Mouse (Mus musculus): ENCODE data around the gene Rilp. TPM values are rescaled to one million over a fixed set of nuclear protein-coding genes. Genes with fewer than 3 reads are reported as not detected.

Rilp gene
- 5.7 and 7.0 TPM in 2 replicates for total RNA-seq (2014; rRNA removed)
- 6.9 and 7.5 TPM in 2 replicates for polyA plus RNA-seq (2015; fragmentation: Nextera tagmentation; extraction: Ambion mirVana)

DNA sequence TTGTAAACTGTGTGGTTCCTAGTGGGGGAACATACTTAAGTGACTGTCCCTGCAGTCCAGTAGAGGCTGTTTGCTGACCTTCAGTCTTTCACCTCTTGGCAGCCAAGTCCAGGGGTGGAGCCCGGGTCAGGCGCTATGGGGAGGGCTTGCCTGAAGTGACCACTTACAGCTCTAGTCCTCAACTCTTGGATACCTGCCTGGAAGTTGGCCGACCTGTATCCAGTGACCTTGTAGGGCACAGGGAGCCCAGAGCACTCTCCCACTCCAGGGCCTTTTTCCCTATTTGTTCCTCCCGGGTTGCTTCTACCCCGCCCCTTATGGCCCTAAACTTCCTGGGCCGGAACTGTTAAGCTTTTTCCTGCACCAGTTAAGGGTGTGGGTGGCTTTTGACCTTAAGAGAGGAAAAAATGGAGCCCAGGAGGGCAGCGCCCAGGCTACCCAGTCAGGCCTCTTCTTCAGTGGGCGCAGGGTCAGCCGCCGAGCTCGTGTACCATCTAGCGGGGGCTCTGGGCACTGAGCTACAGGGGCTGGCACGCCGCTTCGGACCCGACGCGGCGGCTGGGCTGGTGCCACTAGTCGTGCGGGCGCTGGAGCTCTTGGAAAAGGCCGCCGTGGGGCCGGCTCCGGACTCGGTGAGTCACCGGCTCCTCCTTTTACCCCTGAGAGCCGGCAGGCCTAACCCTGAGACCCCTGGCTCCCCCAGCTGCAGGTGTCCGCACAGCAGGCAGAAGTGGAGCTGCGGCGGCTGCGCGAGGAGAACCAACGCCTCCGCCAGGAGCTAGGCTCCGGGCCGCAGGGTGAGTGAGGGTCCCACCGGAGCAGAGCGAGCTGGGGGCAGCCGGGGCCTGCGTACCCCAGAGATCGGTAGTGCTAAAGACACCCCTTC is at the start of gene Rilp:
TSS of gene Rilp (plus strand) at position 354 of the 886 bp plus-strand sequence.
- Histone ChIP-seq H3K4me3 (ENCODE audit: low read depth, low read length) (peak within 1 kb of the TSS; percentile 48), H3K4me1 (ENCODE audit: insufficient read depth, low read length) (peaks cover 5% of the 10 kb centered on the region; the same call in 1 of the 2 replicates), H3K27ac (ENCODE audit: low read depth, low read length) (peak within 1 kb of the TSS; percentile 83), H3K9ac (replicated peaks; ENCODE audit: low read length, poor library complexity, severe bottlenecking) (peak within 1 kb of the TSS; percentile 65), H3K4me2 (ENCODE audit: low read depth, low read length, poor library complexity, severe bottlenecking) (peak within 1 kb of the TSS; percentile 92), H3K27me3 (ENCODE audit: insufficient read depth, low read length) (no peaks in the 10 kb centered on the region), H3K9me3 (ENCODE audit: low read length) (no peaks in the 10 kb centered on the region), H3K36me3 (ENCODE audit: insufficient read depth, low read length) (peaks cover 36% of the 10 kb centered on the region)
- peak; percentile 79 for ATAC-seq (ENCODE audit: low FRiP score)
- WGBS = 3% methylated on average over 43 of the region's 43 CpGs
- peak; percentile 57 for TF ChIP-seq CTCF (IDR thresholded peaks at IDR 0.05)
- peak; percentile 80 for DNase-seq (ENCODE audit: low spot score)

DNA sequence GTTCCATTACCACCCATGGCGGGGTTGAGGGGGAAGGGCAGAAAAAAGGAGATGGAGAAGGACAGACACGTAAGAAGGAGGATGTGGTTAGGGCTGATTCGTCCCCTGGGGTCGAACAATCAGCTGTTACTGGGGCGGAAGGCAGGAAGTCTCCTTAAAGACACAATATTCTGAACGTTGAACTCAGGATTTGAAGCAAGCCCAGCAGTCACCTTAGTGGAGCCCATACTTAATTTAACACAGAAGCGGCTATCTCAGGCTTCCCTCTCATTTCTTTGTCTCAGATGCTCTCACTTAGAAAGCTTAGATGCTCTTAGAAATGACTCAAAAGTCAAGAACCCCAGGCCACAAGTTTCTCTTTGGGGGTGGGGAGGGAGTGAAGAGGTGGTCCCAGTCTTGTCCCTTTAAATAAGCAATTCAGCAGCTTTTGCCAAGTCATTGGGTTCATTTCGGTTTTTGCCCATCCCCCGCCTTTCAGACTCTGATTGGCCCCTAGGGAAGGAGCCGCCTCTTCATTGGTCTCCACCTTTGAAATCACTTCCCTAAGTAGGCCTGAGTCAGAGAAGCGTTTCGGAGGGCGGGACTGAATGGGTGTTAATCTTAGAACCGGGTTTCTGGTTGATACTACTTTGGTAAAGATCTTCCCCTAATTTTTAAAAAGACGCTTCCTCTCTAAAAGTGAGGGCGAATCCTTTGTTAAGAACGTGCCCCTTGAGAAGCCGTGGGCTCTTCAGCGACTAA is 49.6 kb upstream of the Rilp start:
- H3K36me3 ChIP-seq (ENCODE audit: insufficient read depth, low read length) = peaks cover 10% of the 10 kb centered on the region
- H3K4me1 ChIP-seq (ENCODE audit: insufficient read depth, low read length) = peaks cover 12% of the 10 kb centered on the region; the same call in 1 of the 2 replicates
- H3K4me3 ChIP-seq (ENCODE audit: low read depth, low read length) = peak overlapping the region; percentile 86
- H3K9ac ChIP-seq (replicated peaks; ENCODE audit: low read length, poor library complexity, severe bottlenecking) = no peak overlapping the region; the same call in 1 of the 2 replicates
- peak overlapping the region; percentile 73 for H3K4me2 ChIP-seq (ENCODE audit: low read depth, low read length, poor library complexity, severe bottlenecking)
- no peaks in the 10 kb centered on the region for H3K27me3 ChIP-seq (ENCODE audit: insufficient read depth, low read length)
- no peak for TF ChIP-seq CTCF (IDR thresholded peaks at IDR 0.05)
- no peak for ATAC-seq (ENCODE audit: low FRiP score)
- H3K9me3 ChIP-seq (ENCODE audit: low read length) = no peaks in the 10 kb centered on the region
- peak overlapping the region; percentile 73 for H3K27ac ChIP-seq (ENCODE audit: low read depth, low read length)
- 3% methylated on average over 19 of the region's 19 CpGs for WGBS
- DNase-seq (ENCODE audit: low spot score) = peak; percentile 95

DNA sequence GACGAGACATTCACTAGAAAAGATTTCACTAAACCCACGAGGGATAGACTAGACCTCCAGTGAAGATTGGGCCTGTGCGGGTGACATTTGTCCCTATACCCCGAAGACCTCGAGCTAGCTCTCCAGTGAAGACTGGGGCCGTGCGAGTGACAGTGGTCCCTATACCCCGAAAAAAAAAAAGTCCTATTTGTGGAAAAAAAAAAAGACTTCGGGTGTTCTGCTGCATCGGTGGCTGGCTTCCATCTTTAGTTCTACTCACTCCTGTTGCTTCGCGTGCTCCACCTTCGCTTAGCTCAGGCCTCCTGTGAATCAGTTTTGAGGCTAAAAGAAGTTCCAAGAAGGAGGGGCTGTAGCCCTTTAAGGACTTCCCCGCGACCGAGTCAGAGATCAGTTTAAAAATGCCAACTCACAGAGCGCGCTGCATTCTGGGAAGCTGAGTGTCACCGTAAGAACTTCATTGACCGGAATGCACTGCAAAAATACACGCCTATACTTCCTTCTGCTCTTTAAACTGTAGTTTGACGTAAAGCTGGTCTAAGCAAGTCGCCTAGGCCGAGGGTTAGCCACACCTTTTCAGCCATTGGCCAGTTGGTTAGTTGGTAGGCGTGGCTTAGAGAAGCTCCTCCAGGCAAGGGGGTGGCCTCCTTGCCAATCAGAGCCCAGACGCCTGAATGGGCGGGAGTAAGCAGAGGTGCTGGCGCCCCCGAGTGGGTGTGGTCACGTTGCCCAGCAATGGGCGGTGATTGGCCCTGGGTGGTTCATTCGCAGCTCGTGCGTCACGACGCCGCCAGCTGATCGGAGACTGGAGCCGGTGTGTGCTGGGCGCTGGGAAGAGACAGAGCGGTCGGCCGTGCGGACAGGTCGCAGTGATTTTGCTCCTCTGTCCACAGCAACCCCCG is 48.8 kb upstream of the Rilp start, which contains the start of gene Tlcd2:
TSS of gene Tlcd2 (plus strand) at position 872 of the 899 bp plus-strand sequence.
- DNase-seq (ENCODE audit: low spot score) = peak; percentile 100
- Histone ChIP-seq H3K4me3 (ENCODE audit: low read depth, low read length) (peak within 1 kb of the TSS; percentile 86), H3K27me3 (ENCODE audit: insufficient read depth, low read length) (no peaks in the 10 kb centered on the region), H3K27ac (ENCODE audit: low read depth, low read length) (peak within 1 kb of the TSS; percentile 73), H3K4me1 (ENCODE audit: insufficient read depth, low read length) (peaks cover 12% of the 10 kb centered on the region; the same call in 1 of the 2 replicates), H3K9me3 (ENCODE audit: low read length) (no peaks in the 10 kb centered on the region), H3K4me2 (ENCODE audit: low read depth, low read length, poor library complexity, severe bottlenecking) (peak within 1 kb of the TSS; percentile 98), H3K36me3 (ENCODE audit: insufficient read depth, low read length) (peaks cover 16% of the 10 kb centered on the region), H3K9ac (replicated peaks; ENCODE audit: low read length, poor library complexity, severe bottlenecking) (peak within 1 kb of the TSS; percentile 78)
- under 1% methylated on average over 46 of the region's 46 CpGs for WGBS
- ATAC-seq (ENCODE audit: low FRiP score) = peak; percentile 95
- peak; percentile 47 for TF ChIP-seq CTCF (IDR thresholded peaks at IDR 0.05)

DNA sequence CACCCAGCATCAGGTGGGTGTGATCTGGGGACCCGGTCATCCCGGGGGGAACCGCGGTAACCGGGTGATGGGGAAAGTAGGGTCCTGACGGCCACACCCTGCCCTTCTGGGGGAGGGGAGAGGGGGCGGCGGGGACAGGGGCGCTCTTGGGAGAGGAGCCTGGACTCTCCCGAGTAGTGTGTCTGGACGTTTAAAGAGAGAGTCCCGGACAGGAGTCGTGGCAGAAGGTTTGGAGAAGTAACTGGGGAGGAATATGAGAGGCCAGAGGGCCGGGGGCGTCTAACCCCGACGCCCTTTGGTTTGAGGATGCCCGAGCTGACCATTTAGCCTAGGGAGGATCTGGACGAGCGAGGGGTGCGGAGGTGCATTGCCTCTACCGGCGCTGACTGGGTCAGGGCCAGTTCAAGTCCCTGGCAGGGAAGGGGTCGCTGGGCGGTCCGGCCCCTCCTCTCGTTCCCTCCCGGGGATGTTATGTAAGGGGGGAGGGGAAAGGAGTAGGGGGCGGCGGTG is 48.1 kb upstream of the Rilp start:
- H3K4me3 ChIP-seq (ENCODE audit: low read depth, low read length) = peak overlapping the region; percentile 86
- ATAC-seq (ENCODE audit: low FRiP score) (peak; percentile 22; the same call in 1 of the 2 replicates), DNase-seq (ENCODE audit: low spot score) (no peak)
- H3K27me3 ChIP-seq (ENCODE audit: insufficient read depth, low read length) = no peaks in the 10 kb centered on the region
- H3K9ac ChIP-seq (replicated peaks; ENCODE audit: low read length, poor library complexity, severe bottlenecking) = peak overlapping the region; percentile 78
- H3K27ac ChIP-seq (ENCODE audit: low read depth, low read length) = peak overlapping the region; percentile 72; the same call in 1 of the 2 replicates
- WGBS = under 1% methylated on average over 23 of the region's 30 CpGs
- H3K4me2 ChIP-seq (ENCODE audit: low read depth, low read length, poor library complexity, severe bottlenecking) = peak overlapping the region; percentile 98
- H3K9me3 ChIP-seq (ENCODE audit: low read length) = no peaks in the 10 kb centered on the region
- H3K4me1 ChIP-seq (ENCODE audit: insufficient read depth, low read length) = peaks cover 12% of the 10 kb centered on the region; the same call in 1 of the 2 replicates
- no peak for TF ChIP-seq CTCF (IDR thresholded peaks at IDR 0.05)
- H3K36me3 ChIP-seq (ENCODE audit: insufficient read depth, low read length) = peaks cover 16% of the 10 kb centered on the region

Data from midbrain, postnatal 0 days (tissue).